In the genomic region with DNA sequence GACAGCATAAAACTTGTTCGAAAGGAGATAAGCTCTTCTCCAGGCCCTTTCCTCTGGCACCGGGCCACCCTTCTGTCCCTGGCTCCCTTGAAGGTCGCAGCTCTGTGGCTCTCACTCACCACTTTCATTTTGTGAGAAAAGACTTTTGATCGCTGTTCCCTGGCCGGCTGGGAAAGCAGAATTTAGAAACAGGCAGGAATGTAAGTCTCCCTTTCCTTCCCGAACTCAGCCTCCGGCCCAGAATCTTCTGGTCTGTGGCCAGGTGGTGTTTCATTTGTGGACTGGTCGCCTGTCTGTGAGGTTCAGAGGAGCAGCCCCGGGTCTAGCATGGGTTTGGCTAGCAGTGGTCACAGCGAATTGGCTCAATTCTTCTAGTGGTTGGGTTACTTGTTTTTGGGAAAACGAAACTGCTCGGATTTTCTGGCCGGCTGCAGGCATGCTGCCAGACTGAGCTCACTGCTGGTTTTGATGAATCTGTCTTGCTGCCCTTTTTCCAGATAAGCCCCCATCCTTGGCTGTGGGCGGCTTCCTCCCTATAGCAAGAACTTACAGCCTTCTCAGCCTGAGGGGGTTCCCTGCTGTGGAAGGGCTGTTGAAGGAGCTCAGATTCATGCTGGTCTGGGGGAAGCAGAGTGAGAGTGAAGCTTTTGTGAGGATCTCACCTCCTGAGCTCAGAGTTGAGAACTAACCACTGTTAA, we compare ENCODE assay signal across 8 mouse cellular contexts. TPM values are rescaled to one million over a fixed set of nuclear protein-coding genes. Genes with fewer than 3 reads are reported as not detected.
DNase-seq lines count a peak whose midpoint lies in the region; ATAC-seq lines count a peak whose summit lies in the region.

Slfn9 (minus strand) TSS at position 362 of the 698 bp plus-strand sequence.

- peaks cover 10% of the 10 kb centered on the region for H3K36me3 ChIP-seq in embryonic facial prominence, embryonic 14.5 days (ENCODE audit: control insufficient read depth, insufficient read depth, low read length)
- peaks cover 15% of the 10 kb centered on the region for H3K36me3 ChIP-seq in heart, embryonic 13.5 days
- peaks cover 8% of the 10 kb centered on the region; the same call in 1 of the 2 replicates for H3K36me3 ChIP-seq in kidney, embryonic 15.5 days
- no peaks in the 10 kb centered on the region for H3K36me3 ChIP-seq in liver, embryonic 15.5 days (replicated peaks)

- peak within 1 kb of the TSS; percentile 58 for H3K27ac ChIP-seq in embryonic facial prominence, embryonic 14.5 days (replicated peaks; ENCODE audit: low read depth, low read length)
- peak within 1 kb of the TSS; percentile 89 for H3K27ac ChIP-seq in heart, embryonic 13.5 days (replicated peaks)
- peak within 1 kb of the TSS; percentile 80 for H3K27ac ChIP-seq in kidney, embryonic 15.5 days
- peak within 1 kb of the TSS; percentile 16 for H3K27ac ChIP-seq in liver, embryonic 15.5 days (replicated peaks)

- H3K4me1 ChIP-seq in embryonic facial prominence, embryonic 14.5 days (ENCODE audit: control insufficient read depth, insufficient read depth, low read length), result peaks cover 9% of the 10 kb centered on the region; the same call in 1 of the 2 replicates
- peaks cover 25% of the 10 kb centered on the region for H3K4me1 ChIP-seq in heart, embryonic 13.5 days
- H3K4me1 ChIP-seq in kidney, embryonic 15.5 days, result peaks cover 21% of the 10 kb centered on the region
- H3K4me1 ChIP-seq in liver, embryonic 15.5 days (replicated peaks), result peaks cover 24% of the 10 kb centered on the region

- H3K4me3 ChIP-seq in embryonic facial prominence, embryonic 14.5 days (ENCODE audit: low read depth, low read length), result peak within 1 kb of the TSS; percentile 50
- peak within 1 kb of the TSS; percentile 67 for H3K4me3 ChIP-seq in heart, embryonic 13.5 days
- peak within 1 kb of the TSS; percentile 55 for H3K4me3 ChIP-seq in kidney, embryonic 15.5 days (replicated peaks)
- peak within 1 kb of the TSS; percentile 59 for H3K4me3 ChIP-seq in liver, embryonic 15.5 days (replicated peaks)

- DNase-seq in CD4-positive helper T cell, adult 2 months (ENCODE audit: low read depth, low spot score), result peak; percentile 52
- DNase-seq in adrenal gland, adult (ENCODE audit: inconsistent age in 2 of 2, low spot score in 1 of 2), result peak; percentile 86 to 94
- peak; percentile 72 for DNase-seq in embryonic facial prominence, embryonic 14.5 days (ENCODE audit: low spot score)
- peak; percentile 54 for DNase-seq in neural tube, embryonic 10.5 days (ENCODE audit: extremely low spot score, low spot score)
- DNase-seq in thymus, postnatal 10 days (ENCODE audit: low spot score in 2 of 2), result peak; percentile 8 to 31

- H3K9me3 ChIP-seq in embryonic facial prominence, embryonic 14.5 days (ENCODE audit: control insufficient read depth, low read length), result no peaks in the 10 kb centered on the region
- no peaks in the 10 kb centered on the region for H3K9me3 ChIP-seq in heart, embryonic 13.5 days
- H3K9me3 ChIP-seq in kidney, embryonic 15.5 days (replicated peaks), result no peaks in the 10 kb centered on the region
- no peaks in the 10 kb centered on the region for H3K9me3 ChIP-seq in liver, embryonic 15.5 days (replicated peaks)

- H3K27me3 ChIP-seq in embryonic facial prominence, embryonic 14.5 days (replicated peaks; ENCODE audit: control insufficient read depth, insufficient read depth, low read length), result no peaks in the 10 kb centered on the region
- H3K27me3 ChIP-seq in heart, embryonic 13.5 days (replicated peaks), result no peaks in the 10 kb centered on the region
- H3K27me3 ChIP-seq in kidney, embryonic 15.5 days, result no peaks in the 10 kb centered on the region
- no peaks in the 10 kb centered on the region for H3K27me3 ChIP-seq in liver, embryonic 15.5 days

- WGBS in embryonic facial prominence, embryonic 14.5 days, result 4% methylated on average over 14 of the region's 14 CpGs
- WGBS in heart, embryonic 13.5 days, result 3% methylated on average over 14 of the region's 14 CpGs
- WGBS in kidney, embryonic 15.5 days, result 5% methylated on average over 14 of the region's 14 CpGs
- under 1% methylated on average over 14 of the region's 14 CpGs for WGBS in liver, embryonic 15.5 days (ENCODE audit: insufficient replicate concordance)

- H3K4me2 ChIP-seq in embryonic facial prominence, embryonic 14.5 days (ENCODE audit: low read depth, low read length), result peak within 1 kb of the TSS; percentile 76
- peak within 1 kb of the TSS; percentile 88 for H3K4me2 ChIP-seq in heart, embryonic 13.5 days
- H3K4me2 ChIP-seq in kidney, embryonic 15.5 days, result peak within 1 kb of the TSS; percentile 89
- H3K4me2 ChIP-seq in liver, embryonic 15.5 days, result peak within 1 kb of the TSS; percentile 76

- peak; percentile 30 for ATAC-seq in embryonic facial prominence, embryonic 14.5 days (ENCODE audit: low read depth)
- ATAC-seq in heart, embryonic 13.5 days (ENCODE audit: extremely low read depth, insufficient number of reproducible peaks, low FRiP score, low TSS enrichment), result no peak
- ATAC-seq in kidney, embryonic 15.5 days (replicated peaks; ENCODE audit: low FRiP score), result peak; percentile 22; the same call in 1 of the 2 replicates
- ATAC-seq in liver, embryonic 15.5 days (ENCODE audit: insufficient read depth), result no peak; the same call in 1 of the 2 replicates

- peak within 1 kb of the TSS; percentile 70 for H3K9ac ChIP-seq in embryonic facial prominence, embryonic 14.5 days (ENCODE audit: low read depth, low read length)
- H3K9ac ChIP-seq in heart, embryonic 13.5 days, result peak within 1 kb of the TSS; percentile 87
- peak within 1 kb of the TSS; percentile 52 for H3K9ac ChIP-seq in kidney, embryonic 15.5 days
- peak within 1 kb of the TSS; percentile 42 for H3K9ac ChIP-seq in liver, embryonic 15.5 days

RNA-seq across cellular contexts. Expression of gene Slfn9, which starts in this region (rescaled TPM):
- 16.6 and 17.1 TPM in 2 replicates for polyA plus RNA-seq in embryonic facial prominence, embryonic 14.5 days (2014; fragmentation: Nextera tagmentation; extraction: Ambion mirVana)
- 12.9 and 14.5 TPM in 2 replicates for polyA plus RNA-seq in heart, embryonic 13.5 days (2015; fragmentation: Nextera tagmentation; extraction: Ambion mirVana)
- 18.6 and 20.7 TPM in 2 replicates for polyA plus RNA-seq in kidney, embryonic 15.5 days (2015; fragmentation: Nextera tagmentation; extraction: Ambion mirVana)
- polyA plus RNA-seq in liver, embryonic 15.5 days (2015; fragmentation: Nextera tagmentation; extraction: Ambion mirVana), result 5.7 TPM in 2 replicates

Comparison
In these comparisons a context has a peak if more than half of its experiments do, and no peak if none do; other contexts are left out.
1. DNase-seq: peak in every context shown above with its lines; median percentile 90 in adrenal gland, adult; 72 in embryonic facial prominence, embryonic 14.5 days; 54 in neural tube, embryonic 10.5 days; 52 in CD4-positive helper T cell, adult 2 months; 20 in thymus, postnatal 10 days.
2. ATAC-seq: peak in embryonic facial prominence, embryonic 14.5 days (single experiment) and kidney, embryonic 15.5 days (single experiment); none in heart, embryonic 13.5 days (single experiment) and liver, embryonic 15.5 days (single experiment).
3. H3K27ac ChIP-seq: peak in every context shown above with its lines; median percentile 89 in heart, embryonic 13.5 days; 80 in kidney, embryonic 15.5 days; 58 in embryonic facial prominence, embryonic 14.5 days; 16 in liver, embryonic 15.5 days.
4. Peak in every context shown above with its lines, with median percentiles within 50 percentile points of each other: H3K4me2 ChIP-seq, H3K4me3 ChIP-seq and H3K9ac ChIP-seq.